Mouse (Mus musculus) bone marrow, adult 2 months (tissue): ENCODE measurements around the gene Ap2m1. TPM values are rescaled to one million over a fixed set of nuclear protein-coding genes. Genes with fewer than 3 reads are reported as not detected.
A peak's percentile ranks its signal among the peaks of the same experiment; 100 is the strongest.

ENCODE experiments used
- H3K27ac ChIP-seq: fragments of 200-500 bp; 2 replicates; pipeline ENCODE4 v1.5.1; 2012; ENCODE audit warnings: low read depth, mild to moderate bottlenecking, control low read depth, inconsistent platforms, low read length; ENCODE audit not compliant: control insufficient read depth, poor library complexity, insufficient read depth
- H3K4me1 ChIP-seq: fragments of 200-500 bp; 2 replicates; pipeline ENCODE4 v1.6.1; 2011; ENCODE audit warnings: low read length; ENCODE audit not compliant: control insufficient read depth, insufficient read depth
- H3K4me3 ChIP-seq: fragments of 200-500 bp; replicated peaks from 2 replicates; pipeline ENCODE3; 2011; ENCODE audit warnings: mild to moderate bottlenecking, low read depth, low read length, control low read depth; ENCODE audit not compliant: control insufficient read depth
- CTCF ChIP-seq: fragments of 200-500 bp; IDR thresholded peaks from 2 replicates; pipeline ENCODE4 v1.5.1; 2011; ENCODE audit warnings: low read length, control low read depth; ENCODE audit not compliant: control insufficient read depth, insufficient read depth
- POLR2A ChIP-seq: fragments of 200-500 bp; IDR thresholded peaks from 2 replicates; pipeline ENCODE4 v1.6.1; 2011; ENCODE audit warnings: low read depth, mild to moderate bottlenecking, control low read depth, low read length, borderline replicate concordance; ENCODE audit not compliant: control insufficient read depth
- WGBS: fragments of 180-500 bp; shearing (Covaris S2); methylation state at CpG from one replicate; pipeline ENCODE4 v1.1.7; 2018; 5-methylcytosine and 5-hydroxymethylcytosine counted together
- polyA plus RNA-seq: library from polyadenylated mRNA; stranded (reverse); fragments of >200 nt; gene quantifications from 2 replicates; pipeline ENCODE4 v1.2.4, GENCODE M21; 2011; ENCODE audit warnings: low replicate concordance; ENCODE audit not compliant: missing spikeins, insufficient read depth, insufficient read length

The Ap2m1 gene
- polyA plus RNA-seq, 1 experiment = 135 TPM

- WGBS = 24% methylated on average over 25 of the region's 25 CpGs
- no peak overlapping the region for H3K27ac ChIP-seq
- H3K4me1 ChIP-seq = no peaks in the 10 kb centered on the region; the same call in 1 of the 2 replicates
- TF ChIP-seq POLR2A (no peak), CTCF (peak; percentile 35)
- peak overlapping the region; percentile 0 for H3K4me3 ChIP-seq
These were observed 38.3 kb upstream of the Ap2m1 start for GRCm38 (mm10) chr16:20496671-20497600.

GRCm38 (mm10) chr16:20497980-20498676, 37.1 kb upstream of the Ap2m1 start:
- H3K4me3 ChIP-seq = peak overlapping the region; percentile 80
- TF ChIP-seq CTCF (no peak), POLR2A (no peak)
- no peaks in the 10 kb centered on the region; the same call in 1 of the 2 replicates for H3K4me1 ChIP-seq
- 29% methylated on average over 16 of the region's 16 CpGs for WGBS
- no peak overlapping the region for H3K27ac ChIP-seq

GRCm38 (mm10) chr16:20498677-20499475, 36.4 kb upstream of the Ap2m1 start, which contains the start of gene Eif2b5:
TSS of gene Eif2b5 (plus strand) at chr16:20498817.
- Histone ChIP-seq H3K4me3 (peak within 1 kb of the TSS; percentile 80), H3K4me1 (no peaks in the 10 kb centered on the region; the same call in 1 of the 2 replicates), H3K27ac (peak within 1 kb of the TSS; percentile 11; the same call in 1 of the 2 replicates)
- TF ChIP-seq CTCF = no peak
- TF ChIP-seq POLR2A = peak; percentile 93
- WGBS = under 1% methylated on average over 49 of the region's 49 CpGs

GRCm38 (mm10) chr16:20506000-20506399, 29.3 kb upstream of the Ap2m1 start:
- WGBS = 88% methylated on average over 8 of the region's 8 CpGs
- TF ChIP-seq POLR2A = no peak
- no peak for TF ChIP-seq CTCF
- no peaks in the 10 kb centered on the region; the same call in 1 of the 2 replicates for H3K4me1 ChIP-seq
- H3K27ac ChIP-seq = no peak overlapping the region
- H3K4me3 ChIP-seq = no peak overlapping the region

- no peak overlapping the region for H3K27ac ChIP-seq
- TF ChIP-seq CTCF (peak; percentile 52), POLR2A (no peak)
- 86% methylated on average over 3 of the region's 3 CpGs for WGBS
- no peaks in the 10 kb centered on the region; the same call in 1 of the 2 replicates for H3K4me1 ChIP-seq
- H3K4me3 ChIP-seq = no peak overlapping the region
These were observed 25.9 kb upstream of the Ap2m1 start for GRCm38 (mm10) chr16:20509349-20509748.

- 84% methylated on average over 7 of the region's 7 CpGs for WGBS
- TF ChIP-seq CTCF = no peak
- no peak for TF ChIP-seq POLR2A
- no peak overlapping the region for H3K4me3 ChIP-seq
- H3K4me1 ChIP-seq = no peaks in the 10 kb centered on the region; the same call in 1 of the 2 replicates
- H3K27ac ChIP-seq = no peak overlapping the region
These were observed 23.9 kb upstream of the Ap2m1 start for GRCm38 (mm10) chr16:20511277-20511847.

- TF ChIP-seq CTCF = no peak
- TF ChIP-seq POLR2A = no peak
- no peak overlapping the region for H3K4me3 ChIP-seq
- H3K27ac ChIP-seq = no peak overlapping the region
- H3K4me1 ChIP-seq = no peaks in the 10 kb centered on the region
These were observed 19.2 kb upstream of the Ap2m1 start for GRCm38 (mm10) chr16:20516032-20516431.
